Mouse (Mus musculus): ENCODE results near the gene Rbfox1. TPM values are rescaled to one million over a fixed set of nuclear protein-coding genes. Genes with fewer than 3 reads are reported as not detected.

Rbfox1 gene
- total RNA-seq, 2 experiments from 2014 or later: 413 to 426 TPM

DNA sequence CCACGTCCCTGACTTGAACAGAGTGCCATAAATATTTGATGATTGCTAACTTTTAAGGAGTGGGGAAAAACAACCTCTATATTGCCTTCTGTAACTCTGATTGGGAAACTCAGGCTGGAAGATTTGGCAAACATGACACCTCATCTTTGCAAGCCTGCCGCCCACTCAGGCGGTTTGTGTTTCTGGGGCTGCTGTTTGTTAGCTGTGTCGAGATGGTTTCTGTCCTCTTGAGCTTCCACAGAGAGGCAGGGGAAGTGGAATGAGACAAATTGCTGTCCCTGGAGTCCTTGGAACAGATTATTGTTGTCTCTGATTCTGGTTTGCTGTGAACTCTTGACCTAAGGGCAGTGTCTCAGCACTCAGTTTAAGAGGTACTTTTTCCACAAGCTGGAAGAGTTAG is 1327.6 kb downstream of the Rbfox1 start:
- H3K4me3 ChIP-seq: no peak overlapping the region
- DNase-seq (ENCODE audit: low spot score in 2 of 2): no peak
- no peak for TF ChIP-seq CTCF (conservative IDR thresholded peaks at IDR 0.05)
- H3K27ac ChIP-seq: peak overlapping the region; percentile 73

DNA sequence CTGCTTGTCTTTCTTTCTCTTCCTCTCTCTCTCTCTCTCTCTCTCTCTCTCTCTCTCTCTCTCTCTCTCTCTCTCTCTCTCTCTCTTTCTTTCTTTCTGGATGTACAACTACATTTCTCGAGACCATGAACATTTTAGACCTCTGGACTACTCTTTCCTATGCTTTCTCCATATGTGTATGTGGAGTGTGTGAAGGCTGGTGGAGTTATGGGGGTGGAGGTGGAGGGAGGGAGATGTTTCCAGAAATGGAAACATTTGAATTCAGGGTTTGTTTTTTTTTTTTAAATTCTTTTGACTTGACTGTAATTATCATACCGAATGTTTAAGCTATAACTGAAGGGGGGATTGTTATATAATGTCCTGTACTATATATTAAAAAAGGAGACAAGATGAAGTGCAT is 1338.1 kb downstream of the Rbfox1 start:
- no peak for TF ChIP-seq CTCF (conservative IDR thresholded peaks at IDR 0.05)
- Histone ChIP-seq H3K27ac (0 out of 2 replicates have a peak overlapping the region, but pooled peaks have one; percentile 18), H3K4me3 (no peak overlapping the region)
- DNase-seq (ENCODE audit: low spot score in 2 of 2): no peak

DNA sequence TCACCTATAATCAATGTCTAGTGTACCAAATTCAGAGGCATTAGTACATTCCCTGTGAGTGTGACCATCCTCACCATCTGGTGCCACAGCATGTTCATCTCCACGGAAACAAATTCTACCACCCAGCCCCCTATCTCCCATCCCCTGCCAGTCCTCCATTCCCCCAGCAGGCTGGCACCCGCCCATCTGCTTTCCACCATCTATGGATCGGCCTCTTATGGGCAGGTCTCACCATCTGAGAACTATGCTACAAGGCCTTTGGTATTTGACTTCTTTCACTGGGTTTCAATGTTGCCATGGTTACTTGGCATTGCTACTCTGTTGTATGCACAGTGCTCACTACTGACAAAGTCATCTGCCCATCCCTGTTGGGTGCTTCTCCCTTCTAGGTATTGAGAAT is 1340.8 kb downstream of the Rbfox1 start:
- H3K4me3 ChIP-seq: no peak overlapping the region
- H3K27ac ChIP-seq: peak overlapping the region; percentile 63
- peak; percentile 27; the same call in 1 of the 2 replicates for TF ChIP-seq CTCF (conservative IDR thresholded peaks at IDR 0.05)
- peak; percentile 74 for DNase-seq (ENCODE audit: low spot score in 2 of 2)

DNA sequence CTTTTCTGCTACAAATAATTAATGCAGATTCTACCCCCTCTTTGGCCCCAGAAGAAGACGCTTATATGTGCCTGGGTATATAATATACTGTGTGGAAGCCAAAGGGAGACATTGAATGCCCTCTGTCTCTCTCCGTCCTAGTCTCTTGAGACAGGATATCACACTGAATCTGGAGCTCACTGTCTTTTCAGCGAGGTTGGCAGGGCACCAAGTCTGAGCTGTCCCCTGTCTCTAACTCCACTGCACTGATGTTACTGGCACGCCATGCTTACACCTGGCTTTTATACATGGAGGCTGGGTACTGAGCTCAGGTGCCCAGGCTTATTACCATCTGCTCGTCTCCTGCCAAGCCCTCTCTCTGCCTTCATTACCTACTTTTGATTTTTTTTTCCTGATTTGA is 1343.1 kb downstream of the Rbfox1 start:
- H3K4me3 ChIP-seq: no peak overlapping the region
- DNase-seq (ENCODE audit: low spot score in 2 of 2): no peak
- no peak for TF ChIP-seq CTCF (conservative IDR thresholded peaks at IDR 0.05)
- H3K27ac ChIP-seq: peak overlapping the region; percentile 49; the same call in 1 of the 2 replicates

DNA sequence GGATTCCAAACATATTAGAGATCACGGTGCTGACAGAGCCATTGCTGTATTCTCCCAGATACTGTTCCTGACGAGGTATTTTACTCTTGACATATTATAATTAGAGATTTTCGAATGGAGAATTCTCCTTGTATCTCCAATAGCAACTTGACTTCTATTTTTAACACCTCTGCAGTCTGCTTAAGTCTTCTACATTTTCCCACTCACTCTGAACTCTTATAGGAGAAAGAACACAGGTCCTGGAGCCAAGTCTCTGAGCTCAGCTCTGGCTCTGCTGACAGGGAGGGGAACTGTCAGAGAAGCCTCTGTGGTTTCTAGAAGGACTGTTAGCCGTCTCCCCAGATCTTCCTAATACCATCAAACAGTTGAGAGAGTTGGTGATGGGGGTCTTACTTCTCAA is 1344.1 kb downstream of the Rbfox1 start:
- Histone ChIP-seq H3K4me3 (no peak overlapping the region), H3K27ac (peak overlapping the region; percentile 28; the same call in 1 of the 2 replicates)
- no peak for TF ChIP-seq CTCF (conservative IDR thresholded peaks at IDR 0.05)
- no peak for DNase-seq (ENCODE audit: low spot score in 2 of 2)

DNA sequence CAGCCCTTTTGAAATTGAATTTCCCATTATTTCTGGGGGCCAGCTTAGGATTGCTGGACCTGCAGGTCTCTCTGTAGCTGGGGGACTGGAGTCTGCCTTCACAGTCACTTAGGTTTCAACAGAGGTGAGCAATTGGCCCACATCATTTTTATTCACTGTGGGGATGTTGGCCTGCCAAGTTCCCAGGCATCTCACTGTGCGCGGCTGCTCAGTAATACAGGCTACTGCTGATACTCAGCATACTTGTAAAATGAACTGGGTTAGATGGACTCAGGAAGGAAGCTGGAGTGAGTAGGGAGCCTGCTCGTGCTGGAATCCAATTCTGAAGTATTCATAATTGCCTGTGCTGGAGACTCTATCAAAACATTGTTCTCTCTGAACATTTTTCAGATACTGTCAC is 1356.5 kb downstream of the Rbfox1 start:
- no peak for TF ChIP-seq CTCF (conservative IDR thresholded peaks at IDR 0.05)
- no peak overlapping the region for H3K27ac ChIP-seq
- H3K4me3 ChIP-seq: no peak overlapping the region
- no peak for DNase-seq (ENCODE audit: low spot score in 2 of 2)

DNA sequence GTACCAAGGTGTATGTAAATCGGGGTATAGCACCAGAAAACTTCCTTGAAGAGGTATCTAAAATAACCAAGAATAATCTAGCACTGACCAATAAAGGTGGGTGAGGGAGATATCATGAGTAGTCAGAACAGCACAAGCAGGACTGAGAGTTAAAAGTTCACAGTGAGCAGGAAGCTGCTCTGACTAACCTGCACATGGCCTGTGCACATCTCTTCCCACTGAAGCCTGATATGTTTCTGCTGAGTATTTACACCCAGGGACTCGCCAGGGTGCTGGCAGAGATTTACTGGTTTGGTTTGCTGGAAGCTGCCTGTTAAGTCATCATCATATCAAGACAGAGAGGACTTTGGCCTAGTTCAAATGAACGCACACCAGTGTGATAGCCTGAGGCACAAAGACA is 1357.3 kb downstream of the Rbfox1 start:
- Histone ChIP-seq H3K27ac (no peak overlapping the region), H3K4me3 (no peak overlapping the region)
- no peak for DNase-seq (ENCODE audit: low spot score in 2 of 2)
- no peak for TF ChIP-seq CTCF (conservative IDR thresholded peaks at IDR 0.05)

DNA sequence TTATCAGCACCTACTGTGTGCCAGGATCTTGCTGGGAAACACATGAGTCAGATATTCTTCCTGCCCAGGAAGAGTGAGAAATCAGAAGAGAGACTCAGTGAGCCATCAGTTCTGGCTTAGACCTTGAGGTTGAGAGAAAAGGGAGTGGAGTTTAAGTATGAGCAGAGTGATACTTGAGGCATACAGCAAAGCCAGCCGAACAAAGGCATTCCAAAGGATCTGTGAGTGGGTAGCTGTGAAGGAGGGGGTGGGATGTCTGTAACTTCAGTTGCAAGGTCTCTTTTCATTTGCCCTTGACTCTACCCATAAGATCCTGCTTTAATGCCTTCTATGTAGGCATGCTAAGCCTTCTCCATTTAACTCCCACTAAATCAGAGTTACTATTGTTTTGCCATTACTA is 1359.2 kb downstream of the Rbfox1 start:
- no peak for DNase-seq (ENCODE audit: low spot score in 2 of 2)
- Histone ChIP-seq H3K4me3 (no peak overlapping the region), H3K27ac (no peak overlapping the region)
- no peak for TF ChIP-seq CTCF (conservative IDR thresholded peaks at IDR 0.05)

DNA sequence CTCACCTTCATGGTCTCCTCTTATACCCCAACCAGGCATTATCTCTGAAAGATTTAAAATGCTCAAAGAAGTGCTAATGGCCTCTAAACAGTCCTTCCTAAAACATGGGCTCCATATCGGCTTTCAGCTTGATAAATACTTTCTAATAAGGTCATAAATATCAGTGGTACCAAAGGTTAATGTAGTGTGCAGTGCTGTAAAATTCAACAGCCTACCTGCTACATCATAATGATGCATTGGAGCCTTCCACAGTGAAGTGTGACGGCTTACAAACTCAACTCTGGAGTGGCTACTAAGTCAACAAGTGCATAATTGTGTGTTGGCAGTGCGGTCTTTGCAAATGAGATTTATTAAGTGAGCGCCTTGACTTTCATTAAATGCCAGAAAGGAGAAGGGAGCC is 1366.5 kb downstream of the Rbfox1 start:
- Histone ChIP-seq H3K4me3 (no peak overlapping the region), H3K27ac (peak overlapping the region; percentile 51; the same call in 1 of the 2 replicates)
- no peak for DNase-seq (ENCODE audit: low spot score in 2 of 2)
- no peak for TF ChIP-seq CTCF (conservative IDR thresholded peaks at IDR 0.05)

DNA sequence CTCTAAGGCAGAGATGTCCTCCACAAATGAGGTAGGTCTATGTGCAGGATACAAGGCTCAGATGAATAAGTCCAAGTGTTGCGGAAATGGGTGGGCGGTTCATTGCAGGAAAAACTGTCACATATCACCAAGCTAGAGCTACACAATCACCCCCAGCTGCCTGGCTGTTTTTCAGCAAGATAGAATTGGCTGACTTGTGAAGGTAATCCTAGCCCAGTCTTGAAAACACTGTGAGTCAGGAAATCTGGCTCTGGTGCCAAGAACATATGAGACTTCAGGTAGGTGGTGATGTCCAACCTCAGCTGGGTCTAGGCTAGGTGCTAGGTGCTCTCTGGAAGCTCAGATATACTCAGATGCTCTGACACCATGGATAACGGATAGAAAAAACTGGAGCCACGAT is 1372.2 kb downstream of the Rbfox1 start:
- DNase-seq (ENCODE audit: low spot score in 2 of 2): peak in 1 of 2 experiments; percentile 29
- Histone ChIP-seq H3K27ac (0 out of 2 replicates have a peak overlapping the region, but pooled peaks have one; percentile 36), H3K4me3 (no peak overlapping the region)
- TF ChIP-seq CTCF (conservative IDR thresholded peaks at IDR 0.05): no peak

DNA sequence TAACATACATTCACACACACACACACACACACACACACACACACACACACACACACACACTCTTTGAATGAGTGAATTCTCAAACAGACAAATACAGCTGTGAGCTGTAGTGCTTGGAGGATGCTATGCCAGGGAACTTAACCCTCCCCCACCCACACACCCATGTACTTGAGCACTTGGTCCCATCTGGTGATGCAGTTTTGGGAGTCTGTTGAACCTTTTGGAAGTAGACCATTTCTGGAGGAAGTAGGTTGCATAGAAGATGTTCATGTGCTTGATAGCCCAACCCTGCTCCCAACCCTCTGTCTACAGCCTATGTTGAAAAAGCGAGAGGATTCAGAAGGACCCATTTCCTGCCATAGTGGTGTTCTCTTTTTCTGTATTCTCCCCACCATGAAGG is 1378.1 kb downstream of the Rbfox1 start:
- Histone ChIP-seq H3K27ac (no peak overlapping the region), H3K4me3 (no peak overlapping the region)
- DNase-seq (ENCODE audit: low spot score in 2 of 2): no peak
- no peak for TF ChIP-seq CTCF (conservative IDR thresholded peaks at IDR 0.05)

DNA sequence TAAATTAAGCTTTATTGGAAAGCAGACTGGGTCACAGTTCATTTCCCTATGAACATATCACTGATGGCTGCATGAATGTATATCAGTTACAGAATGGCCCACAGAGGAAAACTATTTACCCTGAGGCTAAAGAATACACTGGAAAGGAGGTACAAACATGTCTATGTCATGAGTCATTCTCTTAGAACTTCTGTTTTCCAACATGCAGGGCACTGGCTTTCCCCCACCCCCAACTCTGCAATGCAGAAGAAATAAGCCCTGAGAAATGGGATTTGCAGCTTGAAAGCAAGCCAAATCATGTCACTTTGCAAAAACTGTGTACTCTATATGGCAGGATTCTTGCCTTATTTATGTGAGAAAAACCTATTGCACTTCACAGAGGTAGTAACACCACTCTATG is 1380.6 kb downstream of the Rbfox1 start:
- no peak for DNase-seq (ENCODE audit: low spot score in 2 of 2)
- H3K4me3 ChIP-seq: no peak overlapping the region
- no peak for TF ChIP-seq CTCF (conservative IDR thresholded peaks at IDR 0.05)

DNA sequence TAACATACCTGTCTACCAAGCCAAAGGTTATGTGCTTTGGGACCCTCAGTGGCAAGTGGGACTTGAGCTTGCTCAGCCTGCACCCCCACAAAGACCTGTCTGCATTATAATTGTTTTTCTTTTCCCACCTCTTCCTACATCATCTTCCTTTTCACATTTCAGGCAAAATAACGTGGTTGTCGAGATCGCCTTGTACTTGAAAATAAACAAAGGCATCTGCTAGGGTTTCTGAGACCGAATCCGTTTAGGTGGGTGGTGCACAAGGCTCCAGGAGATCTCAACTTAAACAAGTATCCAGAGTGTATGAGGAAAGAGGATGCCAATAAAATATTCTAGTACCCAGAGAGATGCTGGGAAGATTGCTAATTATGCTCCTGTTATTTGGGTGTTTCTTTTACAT is 1390.3 kb downstream of the Rbfox1 start:
- no peak for TF ChIP-seq CTCF (conservative IDR thresholded peaks at IDR 0.05)
- no peak for DNase-seq (ENCODE audit: low spot score in 2 of 2)
- Histone ChIP-seq H3K4me3 (no peak overlapping the region), H3K27ac (peak overlapping the region; percentile 39; the same call in 1 of the 2 replicates)

More for the DNA sequence above, 1380.6 kb downstream of the Rbfox1 start:
- H3K27ac ChIP-seq: no peak overlapping the region

DNA sequence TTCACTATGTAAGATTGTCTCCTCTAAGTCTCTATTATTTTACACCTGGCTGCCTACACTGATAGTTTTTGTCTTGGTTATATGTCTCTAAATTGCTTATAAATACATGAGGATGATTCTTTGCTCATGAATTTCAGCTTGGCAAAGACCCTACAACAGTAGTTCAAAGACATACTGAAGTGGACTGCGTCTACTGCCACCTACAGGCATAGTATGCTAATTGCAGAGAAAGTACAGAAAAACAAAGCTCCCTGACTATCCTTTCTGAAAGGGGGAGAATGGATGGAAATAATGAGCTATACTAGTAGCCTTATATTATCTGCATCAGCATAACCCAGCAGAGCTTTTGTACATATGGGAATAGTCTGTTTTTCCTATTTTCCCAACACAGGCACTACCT is 1390.7 kb downstream of the Rbfox1 start:
- peak overlapping the region; percentile 39; the same call in 1 of the 2 replicates for H3K27ac ChIP-seq
- TF ChIP-seq CTCF (conservative IDR thresholded peaks at IDR 0.05): peak; percentile 84
- no peak for DNase-seq (ENCODE audit: low spot score in 2 of 2)
- no peak overlapping the region for H3K4me3 ChIP-seq

DNA sequence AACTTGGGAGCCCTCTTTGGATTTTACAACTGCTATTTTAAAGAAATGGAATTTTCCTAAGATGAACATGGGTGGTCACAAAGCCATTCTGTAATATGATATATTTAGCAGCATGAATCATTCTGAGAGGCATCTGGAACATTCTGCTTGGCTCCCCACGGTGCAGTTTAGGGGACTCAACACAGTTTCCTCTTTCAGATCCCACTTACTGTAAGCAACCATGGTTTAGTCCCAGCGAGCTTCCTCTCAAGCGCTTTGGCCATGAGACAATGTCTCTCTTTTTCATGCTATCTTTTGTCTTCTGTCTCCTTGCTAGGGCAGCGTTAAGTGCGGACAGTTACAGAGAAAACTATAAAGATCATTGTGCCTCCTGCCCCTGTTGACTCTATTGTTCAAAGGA is 1394.4 kb downstream of the Rbfox1 start:
- Histone ChIP-seq H3K4me3 (no peak overlapping the region), H3K27ac (peak overlapping the region; percentile 60)
- DNase-seq (ENCODE audit: low spot score in 2 of 2): peak; percentile 24 to 28
- TF ChIP-seq CTCF (conservative IDR thresholded peaks at IDR 0.05): no peak

Data from layer of hippocampus, adult 2 months (tissue).